Mouse (Mus musculus) forebrain, embryonic 11.5 days (tissue): ENCODE data around the gene Plcl2. TPM values are rescaled to one million over a fixed set of nuclear protein-coding genes. Genes with fewer than 3 reads are reported as not detected.
A peak's percentile ranks its signal among the peaks of the same experiment; 100 is the strongest.
"Not testable (repeated sequence)": the region's sequence is repeated elsewhere in the genome, so short reads cannot be mapped to it uniquely, and the experiment has no call there.

Experiments
- ATAC-seq: fragments of 200-750 bp; cut with Nextera tagmentation; replicated peaks from 2 replicates; pipeline ENCODE4 v1.8.0; 2017; ENCODE audit warnings: moderate TSS enrichment; ENCODE audit not compliant: low FRiP score
- DNase-seq: peaks from one replicate; pipeline ENCODE4 v3.0.0-alpha.2; 2017; ENCODE audit warnings: low spot score
- H3K27ac ChIP-seq: fragments of 300-500 bp; sonication (generic); 2 replicates; pipeline ENCODE4 v1.5.1; 2014; ENCODE audit warnings: low read depth, low read length
- H3K27me3 ChIP-seq: fragments of 300-500 bp; sonication (generic); 2 replicates; pipeline ENCODE4 v1.6.1; 2014; ENCODE audit warnings: mild to moderate bottlenecking, low read length, mixed read lengths; ENCODE audit not compliant: control insufficient read depth, insufficient read depth
- H3K36me3 ChIP-seq: fragments of 300-500 bp; sonication (generic); 2 replicates; pipeline ENCODE4 v1.6.1; 2014; ENCODE audit warnings: mild to moderate bottlenecking, low read length, moderate library complexity, mixed read lengths; ENCODE audit not compliant: control insufficient read depth, insufficient read depth
- H3K4me1 ChIP-seq: fragments of 300-500 bp; sonication (generic); replicated peaks from 2 replicates; pipeline ENCODE4 v1.6.1; 2014; ENCODE audit warnings: low read length, mixed read lengths; ENCODE audit not compliant: control insufficient read depth, insufficient read depth
- H3K4me2 ChIP-seq: fragments of 300-500 bp; sonication (generic); 2 replicates; pipeline ENCODE4 v1.6.1; 2014; ENCODE audit warnings: low read depth, mild to moderate bottlenecking, low read length, moderate library complexity, mixed read lengths; ENCODE audit not compliant: severe bottlenecking
- H3K4me3 ChIP-seq: fragments of 300-500 bp; sonication (generic); 2 replicates; pipeline ENCODE4 v1.5.1; 2014; ENCODE audit warnings: low read depth, low read length
- H3K9ac ChIP-seq: fragments of 300-500 bp; sonication (generic); 2 replicates; pipeline ENCODE4 v1.6.1; 2014; ENCODE audit warnings: low read length
- H3K9me3 ChIP-seq: fragments of 300-500 bp; sonication (generic); 2 replicates; pipeline ENCODE4 v1.6.1; 2016; ENCODE audit warnings: low read length, mixed read lengths; ENCODE audit not compliant: control insufficient read depth
- WGBS: fragments of 180-500 bp; shearing (Covaris S2); extraction: QIAGEN DNeasy Blood & Tissue Kit; methylation state at CpG from one replicate; pipeline ENCODE4 v1.1.7; 2014; 5-methylcytosine and 5-hydroxymethylcytosine counted together
- polyA plus RNA-seq: library from polyadenylated mRNA; unstranded; fragments of >200 nt; fragmentation: Nextera tagmentation; extraction: Ambion mirVana; gene quantifications from 2 replicates; pipeline ENCODE4 v1.2.1, GENCODE M21; 2014

The Plcl2 gene
- polyA plus RNA-seq, 1 experiment from 2014 or later: 7.7 TPM

DNA sequence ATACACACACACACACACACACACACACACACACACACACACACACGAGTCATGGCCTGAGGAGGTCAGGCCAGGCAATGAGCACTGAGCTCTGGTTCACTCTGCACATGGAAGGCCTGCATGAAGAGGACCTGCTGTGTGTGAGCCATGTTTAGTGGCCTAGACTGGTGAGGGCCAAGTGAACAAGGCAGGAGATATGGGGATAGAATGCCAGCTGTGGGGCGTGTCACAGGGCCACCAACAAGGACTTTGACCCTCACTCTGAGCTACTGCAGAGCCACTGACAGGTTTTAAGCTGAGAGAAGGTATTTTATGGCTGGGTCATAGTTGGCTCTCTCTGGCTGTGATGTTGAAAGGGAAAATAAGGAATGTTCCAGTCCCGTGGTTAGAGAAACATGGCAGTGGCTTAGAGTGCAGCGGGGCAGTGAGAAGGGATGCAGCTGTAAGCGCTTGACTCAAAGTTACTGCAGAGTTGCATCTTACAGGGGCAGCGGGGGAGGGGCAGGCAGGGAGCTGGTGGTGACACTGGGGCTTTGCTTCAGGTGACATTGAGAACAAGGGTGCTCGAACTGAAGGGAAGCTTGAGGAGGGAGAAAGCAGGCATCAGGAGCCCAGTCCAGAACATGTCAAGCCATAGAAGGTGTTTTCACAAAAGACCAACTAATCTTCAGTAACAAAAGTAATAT is 175.9 kb downstream of the Plcl2 start:
- Histone ChIP-seq H3K4me3 (no peak overlapping the region), H3K4me2 (no peak overlapping the region), H3K4me1 (no peaks in the 10 kb centered on the region), H3K27ac (no peak overlapping the region), H3K27me3 (no peaks in the 10 kb centered on the region), H3K9ac (no peak overlapping the region), H3K36me3 (no peaks in the 10 kb centered on the region), H3K9me3 (no peaks in the 10 kb centered on the region)
- ATAC-seq: no peak
- WGBS: 73% methylated on average over 7 of the region's 7 CpGs
- DNase-seq: no peak

DNA sequence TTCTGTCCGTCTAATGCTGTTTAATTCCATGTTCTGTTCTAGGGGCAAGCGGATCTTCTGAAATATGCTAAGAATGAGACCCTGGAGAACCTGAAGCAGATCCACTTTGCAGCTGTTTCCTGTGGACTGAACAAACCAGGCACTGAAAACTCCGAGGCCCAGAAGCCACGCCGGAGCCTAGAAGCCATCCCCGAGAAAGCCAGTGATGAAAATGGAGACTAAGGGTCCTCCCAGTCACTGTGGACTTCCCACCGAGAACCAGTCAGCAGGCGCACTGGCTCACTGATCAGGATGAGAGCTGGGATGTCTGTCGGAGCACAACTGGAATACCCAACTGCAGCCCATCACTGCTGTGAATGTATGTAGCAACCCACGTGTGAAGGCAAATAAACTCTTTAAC is 178.5 kb downstream of the Plcl2 start:
- no peaks in the 10 kb centered on the region for H3K9me3 ChIP-seq
- H3K27ac ChIP-seq: no peak overlapping the region
- no peaks in the 10 kb centered on the region for H3K36me3 ChIP-seq
- no peak overlapping the region for H3K9ac ChIP-seq
- H3K27me3 ChIP-seq: no peaks in the 10 kb centered on the region
- H3K4me3 ChIP-seq: no peak overlapping the region
- DNase-seq: no peak
- H3K4me1 ChIP-seq: no peaks in the 10 kb centered on the region
- WGBS: 84% methylated on average over 10 of the region's 10 CpGs
- ATAC-seq: no peak
- no peak overlapping the region for H3K4me2 ChIP-seq

DNA sequence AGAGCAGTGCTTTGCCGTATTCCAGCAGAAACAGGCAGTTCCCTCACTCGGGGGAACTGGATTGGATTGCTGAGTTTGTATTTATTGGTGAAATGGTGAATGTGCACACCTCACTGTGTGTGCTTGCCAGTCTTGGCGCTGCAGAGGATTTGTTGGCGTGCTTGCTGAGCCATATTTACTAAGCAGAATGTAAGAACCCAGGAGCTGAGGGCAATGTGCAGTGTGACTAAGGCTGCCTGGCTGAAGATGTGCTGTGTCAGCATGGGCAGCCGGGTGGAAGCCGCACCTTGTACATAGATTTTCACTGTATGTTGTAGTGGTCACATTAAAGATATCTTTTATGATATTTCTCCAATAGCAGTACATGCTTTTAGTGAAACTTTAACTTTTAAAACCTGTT is 178.9 kb downstream of the Plcl2 start:
- no peak for ATAC-seq

DNA sequence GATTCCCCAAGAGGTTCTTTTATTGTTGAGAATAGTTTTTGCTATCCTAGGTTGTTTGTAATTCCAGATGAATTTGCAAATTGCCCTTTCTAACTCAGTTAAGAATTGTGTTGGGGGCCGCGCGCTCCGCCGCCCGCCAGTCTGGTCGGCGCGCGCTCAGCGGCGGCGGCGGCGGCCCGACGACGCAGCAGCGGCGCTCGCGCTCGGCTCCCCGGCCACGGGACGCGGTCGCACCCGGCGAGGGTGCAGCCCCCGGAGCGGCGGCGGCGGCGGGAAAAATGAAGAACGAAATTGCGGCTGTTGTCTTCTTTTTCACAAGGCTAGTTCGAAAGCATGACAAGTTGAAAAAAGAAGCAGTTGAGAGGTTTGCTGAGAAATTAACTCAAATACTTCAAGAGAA is 189.2 kb downstream of the Plcl2 start:
- ATAC-seq, H3K4me1 ChIP-seq: not testable (repeated sequence)

More for the DNA sequence above, 178.9 kb downstream of the Plcl2 start:
- no peaks in the 10 kb centered on the region for H3K27me3 ChIP-seq
- 91% methylated on average over 6 of the region's 6 CpGs for WGBS
- no peaks in the 10 kb centered on the region for H3K4me1 ChIP-seq
- no peak for DNase-seq
- H3K9ac ChIP-seq: no peak overlapping the region
- H3K36me3 ChIP-seq: no peaks in the 10 kb centered on the region
- H3K4me2 ChIP-seq: no peak overlapping the region
- no peak overlapping the region for H3K4me3 ChIP-seq
- H3K27ac ChIP-seq: no peak overlapping the region
- H3K9me3 ChIP-seq: no peaks in the 10 kb centered on the region

DNA sequence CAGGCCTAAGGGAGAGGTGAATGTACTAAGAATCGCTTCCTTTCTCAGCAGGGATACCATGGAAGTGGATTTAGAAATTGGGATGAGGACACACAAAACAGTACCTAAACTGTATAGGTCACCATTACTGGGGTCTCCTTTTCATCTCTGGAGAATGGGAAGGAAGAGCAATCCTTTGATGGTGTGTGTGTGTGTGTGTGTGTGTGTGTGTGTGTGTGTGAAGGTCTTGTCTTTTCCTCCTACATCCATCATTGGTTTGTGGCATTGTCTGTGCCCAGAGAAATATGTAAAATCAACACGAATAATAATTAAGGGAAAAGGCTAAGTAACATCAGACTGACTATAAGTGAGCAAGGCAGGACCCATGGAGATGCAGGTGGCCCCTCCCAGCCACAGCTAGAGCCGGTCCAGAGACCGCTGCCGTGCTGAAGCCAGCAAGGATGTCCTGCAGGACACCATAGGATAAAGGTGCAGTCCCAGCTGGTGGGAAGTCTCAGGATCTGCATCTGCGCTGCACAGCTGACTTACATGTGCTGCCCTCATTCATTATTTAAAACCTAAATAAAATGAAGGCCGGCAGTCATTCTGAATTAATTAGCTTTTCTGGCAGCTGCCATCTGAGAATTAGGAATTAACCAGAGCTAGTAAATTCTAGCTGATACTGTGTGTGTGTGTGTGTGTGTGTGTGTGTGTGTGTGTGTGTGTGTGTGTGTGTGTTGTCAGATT is 201.5 kb downstream of the Plcl2 start:
- peak; percentile 72 for ATAC-seq
- no peaks in the 10 kb centered on the region for H3K36me3 ChIP-seq
- 70% methylated on average over 7 of the region's 7 CpGs for WGBS

More for the DNA sequence above, 189.2 kb downstream of the Plcl2 start:
- Histone ChIP-seq H3K4me2 (peak overlapping the region; percentile 27; the same call in 1 of the 2 replicates), H3K4me3 (0 out of 2 replicates have a peak overlapping the region, but pooled peaks have one; percentile 11)
- not testable (repeated sequence) for H3K36me3 ChIP-seq, H3K27ac ChIP-seq, H3K9ac ChIP-seq, H3K27me3 ChIP-seq, H3K9me3 ChIP-seq, DNase-seq
- 5% methylated on average over 26 of the region's 39 CpGs for WGBS

DNA sequence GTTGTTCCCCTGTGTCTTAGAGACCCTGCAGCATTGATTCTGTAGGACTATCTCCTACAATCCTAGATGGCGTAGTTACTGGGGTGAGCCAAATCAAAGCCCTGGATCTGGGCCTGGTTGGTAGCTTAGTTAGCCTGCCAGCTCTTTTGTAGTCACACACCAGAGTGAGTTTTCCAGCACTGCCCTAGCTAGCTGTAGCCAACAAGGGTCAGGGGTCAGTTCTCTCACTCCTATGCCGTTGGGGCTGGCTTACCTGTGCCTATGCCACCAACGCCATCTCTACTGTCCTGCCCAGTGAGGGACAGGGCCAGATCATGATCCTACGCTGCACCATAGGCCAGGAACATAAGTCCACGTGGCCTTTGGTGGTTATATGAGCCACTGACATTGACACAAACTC is 208.4 kb downstream of the Plcl2 start:
- no peaks in the 10 kb centered on the region for H3K36me3 ChIP-seq
- no peak overlapping the region for H3K27ac ChIP-seq
- 82% methylated on average over 5 of the region's 5 CpGs for WGBS
- ATAC-seq (no peak), DNase-seq (no peak)
- H3K4me3 ChIP-seq: no peak overlapping the region
- no peak overlapping the region for H3K4me2 ChIP-seq
- no peaks in the 10 kb centered on the region; the same call in 1 of the 2 replicates for H3K9me3 ChIP-seq
- no peak overlapping the region for H3K9ac ChIP-seq
- H3K27me3 ChIP-seq: no peaks in the 10 kb centered on the region
- H3K4me1 ChIP-seq: no peaks in the 10 kb centered on the region

More for the DNA sequence above, 201.5 kb downstream of the Plcl2 start:
- H3K4me2 ChIP-seq: no peak overlapping the region
- no peak overlapping the region for H3K9ac ChIP-seq
- no peaks in the 10 kb centered on the region; the same call in 1 of the 2 replicates for H3K9me3 ChIP-seq
- no peaks in the 10 kb centered on the region for H3K4me1 ChIP-seq
- no peak for DNase-seq
- no peak overlapping the region for H3K27ac ChIP-seq
- no peaks in the 10 kb centered on the region for H3K27me3 ChIP-seq
- no peak overlapping the region for H3K4me3 ChIP-seq

DNA sequence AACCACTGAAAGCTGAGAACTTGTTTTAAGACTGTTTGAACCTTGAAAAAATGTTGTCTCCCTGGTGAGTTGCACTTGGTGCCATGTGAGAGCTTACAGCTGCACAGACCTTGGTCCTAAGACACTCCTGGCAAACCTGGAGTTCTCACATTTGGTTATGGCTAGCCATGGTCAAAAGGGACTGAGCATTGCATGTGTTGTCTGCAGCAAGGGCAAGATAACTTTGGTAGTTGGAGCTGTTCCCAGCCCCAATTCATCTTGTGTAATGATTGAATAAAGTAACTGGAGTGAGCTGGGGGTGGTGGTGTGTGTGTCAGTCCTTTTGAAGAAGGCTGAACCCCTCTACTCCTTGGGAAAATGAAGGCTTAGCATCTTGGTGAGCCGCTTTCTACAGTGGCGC is 215.2 kb downstream of the Plcl2 start:
- no peaks in the 10 kb centered on the region for H3K27me3 ChIP-seq
- ATAC-seq: no peak
- H3K4me3 ChIP-seq: no peak overlapping the region
- H3K9me3 ChIP-seq: no peaks in the 10 kb centered on the region
- no peak overlapping the region for H3K9ac ChIP-seq
- no peaks in the 10 kb centered on the region for H3K4me1 ChIP-seq
- 52% methylated on average over 2 of the region's 2 CpGs for WGBS
- H3K27ac ChIP-seq: no peak overlapping the region
- no peak for DNase-seq
- no peaks in the 10 kb centered on the region for H3K36me3 ChIP-seq
- H3K4me2 ChIP-seq: no peak overlapping the region

DNA sequence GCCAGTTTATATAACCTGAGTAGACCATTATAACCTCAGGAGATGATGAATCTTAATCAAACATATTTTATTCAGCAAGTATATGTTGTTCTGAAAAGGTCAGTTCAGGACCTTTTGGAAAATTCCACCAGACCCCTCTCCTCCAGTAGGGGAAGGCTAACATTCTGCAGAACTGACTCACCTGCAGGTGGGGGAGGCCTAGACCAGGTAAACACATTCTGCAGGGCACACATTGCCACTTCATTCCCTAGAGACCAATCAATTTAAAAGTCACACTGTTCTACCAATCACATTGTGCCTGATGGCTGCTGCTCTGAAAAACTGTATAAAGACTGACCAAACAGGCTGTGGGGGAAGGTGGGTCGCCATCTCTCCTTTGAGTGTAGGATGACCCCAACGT is 217.1 kb downstream of the Plcl2 start:
- ATAC-seq: no peak
- Histone ChIP-seq H3K27ac (no peak overlapping the region), H3K4me3 (no peak overlapping the region), H3K4me1 (no peaks in the 10 kb centered on the region), H3K27me3 (no peaks in the 10 kb centered on the region), H3K4me2 (no peak overlapping the region), H3K36me3 (no peaks in the 10 kb centered on the region), H3K9ac (no peak overlapping the region), H3K9me3 (no peaks in the 10 kb centered on the region)
- DNase-seq: no peak
- WGBS: 80% methylated on average over 2 of the region's 2 CpGs
